Mouse (Mus musculus) small intestine, adult 2 months (tissue): ENCODE data around the gene Eya2.

Experiments used
- CTCF ChIP-seq: fragments of 200-500 bp; IDR thresholded peaks from 2 replicates; pipeline ENCODE4 v1.5.1; 2012; ENCODE audit warnings: low read depth, mild to moderate bottlenecking, control low read depth, inconsistent platforms, low read length, moderate library complexity, mixed read lengths; ENCODE audit not compliant: insufficient replicate concordance, insufficient read length; ENCODE audit errors: extremely low read depth
- POLR2A ChIP-seq: fragments of 200-500 bp; IDR thresholded peaks from 2 replicates; pipeline ENCODE4 v1.6.1; 2012; ENCODE audit warnings: low read depth, mild to moderate bottlenecking, control low read depth, inconsistent platforms, low read length, moderate library complexity

GRCm38 (mm10) chr2:165600926-165601325, 6.1 kb downstream of the Eya2 start:
- TF ChIP-seq POLR2A (no peak), CTCF (no peak)
